Mouse (Mus musculus): Measurements from ENCODE around the gene Mvb12a. TPM values are rescaled to one million over a fixed set of nuclear protein-coding genes. Genes with fewer than 3 reads are reported as not detected.
A peak's percentile ranks its signal among the peaks of the same experiment; 100 is the strongest.

Gene Mvb12a
- polyA plus RNA-seq, 1 experiment: 81.2 TPM

DNA sequence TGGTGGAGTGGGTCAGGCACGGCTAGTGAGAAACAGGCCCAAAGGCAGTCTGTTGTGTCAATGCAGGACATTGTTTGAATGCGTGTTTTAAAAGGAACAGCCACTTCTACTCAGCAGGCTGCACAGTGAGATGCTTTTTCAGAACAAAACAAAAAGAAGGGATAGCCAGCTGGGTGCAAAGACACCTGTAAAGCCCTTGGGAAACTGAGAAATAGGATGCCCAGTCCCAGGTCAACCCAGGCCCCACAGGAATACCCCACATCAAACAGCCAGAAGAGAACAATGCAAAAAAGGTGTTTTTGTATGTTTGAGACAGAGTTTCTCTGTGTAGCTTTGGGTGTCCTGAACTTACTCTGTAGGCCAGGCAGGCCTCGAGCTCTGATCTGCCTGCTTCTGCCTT, 46.0 kb downstream of the Mvb12a start:
- no peak for DNase-seq (ENCODE audit: extremely low spot score in 1 of 2, low spot score in 1 of 2)

DNA sequence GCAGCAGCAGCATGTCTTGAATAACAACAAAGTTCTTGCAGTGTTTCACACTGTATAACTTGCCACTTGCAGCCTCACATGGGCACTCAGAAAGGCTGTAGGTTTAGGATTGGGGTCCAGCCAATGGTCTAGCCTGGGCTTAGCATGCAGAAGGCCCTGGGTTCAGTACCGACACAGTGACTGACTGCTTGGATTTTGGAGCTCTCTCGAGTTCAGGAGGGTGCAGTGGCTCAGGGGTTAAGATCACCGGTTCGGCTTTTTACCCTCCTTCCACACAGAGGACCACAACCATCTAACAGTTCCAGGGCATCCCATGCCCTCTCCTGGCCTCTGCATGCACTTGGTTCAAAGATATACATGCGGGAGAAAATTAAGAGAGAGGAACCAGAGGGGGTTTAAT, 48.3 kb downstream of the Mvb12a start:
- DNase-seq (ENCODE audit: extremely low spot score in 1 of 2, low spot score in 1 of 2): no peak

DNA sequence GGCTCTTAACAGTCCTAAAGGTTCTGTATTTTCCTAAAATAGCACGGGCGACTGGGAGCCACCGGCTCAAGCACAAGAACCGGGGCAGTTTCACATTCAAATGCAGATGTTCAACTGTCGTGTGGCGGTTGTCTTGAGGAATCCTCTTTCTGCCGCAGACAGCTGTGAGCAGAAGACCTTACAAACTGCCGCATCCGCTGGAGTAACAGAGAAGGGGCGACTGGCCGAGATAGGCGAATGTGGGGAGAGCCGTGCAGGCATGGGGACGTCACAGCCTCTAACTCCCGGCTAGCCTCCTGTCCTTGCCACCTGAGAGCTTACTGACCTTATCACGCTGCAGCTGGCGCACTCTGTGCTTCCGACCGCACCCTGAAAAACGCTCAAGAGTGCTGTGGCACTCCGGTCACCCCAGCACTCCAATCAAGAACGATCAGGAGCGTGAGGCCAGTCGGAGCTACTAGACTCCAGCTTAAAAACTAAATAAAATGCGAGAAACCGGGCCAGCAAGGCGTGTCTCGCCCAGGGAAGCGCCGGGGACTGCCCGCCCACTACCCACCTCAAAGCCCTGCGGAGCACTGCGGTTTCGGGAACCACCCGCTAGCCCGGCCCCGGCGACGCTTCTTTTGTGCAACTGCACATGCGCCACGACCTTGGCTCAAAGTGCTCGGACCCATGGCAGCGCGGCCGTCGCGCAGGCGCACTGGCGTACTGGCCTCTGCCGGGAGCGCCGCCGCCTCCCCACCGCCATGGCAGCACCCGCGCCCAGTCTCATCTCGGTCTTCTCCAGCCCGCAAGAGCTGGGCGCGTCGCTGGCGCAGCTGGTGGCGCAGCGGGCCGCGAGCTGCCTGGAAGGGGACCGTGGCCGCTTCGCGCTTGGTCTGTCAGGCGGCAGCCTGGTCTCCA, 49.0 kb downstream of the Mvb12a start, which contains the start of gene Pgls:
Gene Pgls, plus strand, starts transcription at position 706 of the 903 bp plus-strand sequence.
- peak; percentile 90 to 97 for DNase-seq (ENCODE audit: extremely low spot score in 1 of 2, low spot score in 1 of 2)

DNA sequence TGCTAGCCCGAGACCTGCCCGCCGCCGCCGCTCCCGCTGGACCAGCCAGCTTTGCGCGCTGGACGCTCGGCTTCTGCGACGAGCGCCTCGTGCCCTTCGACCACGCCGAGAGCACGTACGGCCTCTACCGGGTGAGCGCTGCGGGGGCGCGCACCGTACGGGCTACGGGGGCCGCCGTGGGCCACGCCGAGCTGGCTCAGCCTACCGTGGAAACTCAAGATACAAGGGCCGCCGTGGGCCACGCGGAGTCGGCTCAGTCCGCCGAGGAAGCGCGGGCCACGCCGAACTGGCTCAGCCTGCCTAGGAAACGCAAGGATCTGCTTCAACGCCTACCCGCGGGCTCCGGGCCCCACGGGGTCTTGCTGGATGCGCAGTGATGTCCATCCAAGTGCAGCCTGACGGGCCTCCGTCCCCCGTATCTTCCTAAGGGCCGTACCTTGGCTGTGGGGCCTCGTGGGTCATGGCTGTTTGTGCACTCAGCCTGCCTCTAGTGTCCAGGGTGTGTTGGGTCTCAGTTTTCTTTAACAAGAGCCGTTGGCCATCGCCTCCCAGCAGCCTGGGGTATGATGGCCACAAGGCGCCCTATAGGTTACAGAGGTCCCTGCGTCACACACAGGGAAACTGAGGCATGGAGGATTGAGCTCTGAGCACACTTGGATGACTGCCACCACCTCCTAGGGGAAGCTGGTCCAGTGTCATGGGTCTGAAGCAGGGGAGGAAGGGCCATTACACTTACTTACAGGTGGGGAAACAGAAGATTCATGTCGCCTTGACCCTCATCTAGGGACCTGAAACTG, 49.9 kb downstream of the Mvb12a start:
- DNase-seq (ENCODE audit: extremely low spot score in 1 of 2, low spot score in 1 of 2): peak; percentile 81 to 91

DNA sequence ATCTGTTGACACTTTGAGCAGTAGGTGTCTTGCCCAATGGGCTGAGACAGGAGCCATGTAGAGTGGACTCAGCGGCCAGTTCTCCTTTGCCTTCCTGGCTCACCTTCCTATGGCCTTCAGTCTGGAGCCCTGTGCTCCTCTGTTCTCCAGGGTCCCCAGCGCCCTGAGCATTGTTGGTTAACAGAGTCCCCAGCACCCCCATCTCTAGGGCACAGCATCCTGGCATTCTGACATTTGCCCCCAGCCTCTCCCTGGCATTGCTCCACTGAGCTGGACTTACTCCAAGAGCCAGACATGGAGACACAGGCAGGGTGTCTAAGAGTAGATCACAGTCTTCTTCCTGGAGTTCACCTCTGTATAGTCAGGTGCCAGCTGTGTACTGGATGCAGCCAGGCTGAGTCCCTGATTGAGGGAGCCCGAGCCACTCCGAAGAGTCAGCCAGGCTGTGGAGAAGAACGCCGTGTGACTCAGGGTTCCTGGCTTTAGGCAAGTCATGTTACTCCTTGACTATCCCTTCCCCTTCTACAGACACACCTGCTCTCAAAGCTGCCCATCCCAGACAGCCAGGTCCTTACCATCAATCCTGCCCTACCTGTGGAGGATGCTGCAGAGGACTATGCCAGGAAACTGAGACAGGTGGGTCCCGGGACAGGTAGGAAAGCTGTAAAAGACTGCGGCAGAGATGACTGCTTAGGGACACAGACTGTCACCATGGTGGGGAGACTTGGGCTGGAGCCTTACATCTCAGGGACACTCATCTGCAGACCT, 51.0 kb downstream of the Mvb12a start:
- no peak for DNase-seq (ENCODE audit: extremely low spot score in 1 of 2, low spot score in 1 of 2)

DNA sequence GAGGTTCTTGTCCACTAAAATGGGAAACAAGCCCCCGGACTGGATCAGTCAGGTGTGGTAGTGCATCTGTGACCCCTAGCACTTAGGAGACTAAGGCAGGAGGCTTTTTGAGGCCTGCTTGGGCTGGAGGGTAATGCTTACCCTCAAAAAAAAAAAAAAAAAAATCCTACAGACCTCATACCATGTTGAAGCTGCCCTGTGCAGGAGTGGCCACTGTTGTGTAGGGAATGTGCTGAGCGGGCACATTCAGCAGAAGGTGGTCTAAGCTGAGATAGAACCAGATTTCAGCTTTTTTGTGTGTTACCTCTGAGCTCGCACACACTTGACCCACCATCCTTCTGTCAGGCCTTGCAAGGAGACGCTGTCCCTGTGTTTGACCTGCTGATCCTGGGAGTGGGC, 51.6 kb downstream of the Mvb12a start:
- no peak for DNase-seq (ENCODE audit: extremely low spot score in 1 of 2, low spot score in 1 of 2)

DNA sequence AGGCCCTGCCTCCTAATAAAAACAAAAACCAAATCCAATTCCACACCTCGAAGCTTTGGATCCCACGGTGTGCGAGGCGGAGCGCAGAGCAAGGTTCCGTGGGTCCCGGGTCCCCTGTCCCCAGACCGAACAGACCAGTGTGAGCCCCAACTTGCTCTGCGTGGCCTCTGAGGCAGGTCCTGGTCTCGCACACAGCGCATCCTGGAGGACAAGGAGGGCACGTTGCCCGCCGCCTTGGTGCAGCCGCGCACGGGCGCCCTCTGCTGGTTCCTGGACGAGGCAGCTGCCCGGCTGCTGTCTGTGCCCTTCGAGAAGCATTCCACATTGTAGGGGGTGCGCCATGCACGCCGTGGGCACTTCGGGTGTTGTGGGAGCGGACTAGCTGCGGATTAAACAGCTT, 53.1 kb downstream of the Mvb12a start:
- peak; percentile 75 to 94 for DNase-seq (ENCODE audit: extremely low spot score in 1 of 2, low spot score in 1 of 2)

DNA sequence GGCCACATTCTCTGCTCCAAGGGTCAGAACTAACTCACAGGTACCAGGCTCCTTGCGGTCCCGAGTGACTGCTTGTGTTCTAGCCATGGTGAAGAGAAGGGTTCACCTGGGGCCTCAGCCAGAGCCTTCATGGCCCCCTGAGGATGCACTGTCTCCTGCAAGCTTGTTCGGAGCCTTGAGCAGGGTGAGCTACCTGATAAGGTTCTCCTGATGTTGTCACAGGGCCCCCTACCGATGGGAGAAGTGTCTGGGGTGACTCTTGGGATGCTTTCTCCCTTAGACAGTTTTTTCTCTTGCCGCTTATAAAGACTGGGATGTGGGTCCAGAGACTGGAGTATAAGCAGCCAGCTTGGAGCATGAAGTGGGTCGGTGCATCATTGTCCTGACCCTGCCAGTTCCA, 53.7 kb downstream of the Mvb12a start:
- DNase-seq (ENCODE audit: extremely low spot score in 1 of 2, low spot score in 1 of 2): no peak

DNA sequence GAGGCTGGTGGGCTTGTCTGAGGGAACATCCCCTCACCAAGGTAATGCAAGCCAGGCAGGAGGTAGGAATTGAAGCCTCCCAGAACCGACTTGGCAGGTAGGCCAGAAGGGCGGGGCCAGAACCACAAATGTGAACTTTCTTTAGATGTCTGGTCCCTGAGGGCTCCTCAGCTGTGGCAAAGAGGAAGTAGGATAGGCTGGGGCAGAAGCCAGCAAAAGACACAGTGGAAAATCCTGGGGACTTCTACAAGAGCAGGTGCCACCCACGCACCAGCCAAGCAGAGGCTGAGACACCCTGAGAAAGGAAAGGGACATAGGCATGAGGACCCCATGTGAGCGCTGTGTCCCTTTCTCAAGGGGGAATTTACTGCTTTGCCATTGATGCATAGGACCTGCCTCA, 54.1 kb downstream of the Mvb12a start:
- DNase-seq (ENCODE audit: extremely low spot score in 1 of 2, low spot score in 1 of 2): no peak

DNA sequence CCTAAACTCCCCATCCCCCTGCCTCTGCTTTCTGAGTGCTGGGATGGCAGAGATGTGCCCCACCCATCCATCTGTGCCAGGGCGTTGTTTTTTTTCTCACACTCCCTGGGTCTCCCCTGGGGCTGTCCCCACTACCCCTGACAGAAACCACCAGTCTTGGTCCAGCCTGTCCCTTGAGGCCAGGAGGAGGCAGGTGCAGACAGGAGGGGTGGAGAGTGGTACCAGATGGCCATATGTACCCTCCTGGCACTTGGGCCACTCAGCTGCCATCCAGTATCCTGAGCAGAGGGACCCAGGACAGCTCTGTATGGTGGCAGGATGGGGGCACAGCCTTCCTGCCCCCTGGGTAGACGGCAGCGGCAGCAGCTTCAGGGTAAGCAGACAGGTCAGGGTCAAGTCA, 54.7 kb downstream of the Mvb12a start, which contains the start of gene Fam129c:
Gene Fam129c, plus strand, starts transcription at position 198 of the 400 bp plus-strand sequence.
- DNase-seq (ENCODE audit: extremely low spot score in 1 of 2, low spot score in 1 of 2): no peak

Other genes with a start within 250 kb of the Mvb12a start
- 174 and 195 TPM in 2 replicates for gene Use1, start 176.1 kb upstream of the Mvb12a start, polyA plus RNA-seq (2012; rRNA removed)
- gene Ocel1, start 171.6 kb upstream of the Mvb12a start, polyA plus RNA-seq (2012; rRNA removed): 11.4 and 12.9 TPM in 2 replicates
- 42.5 and 42.8 TPM in 2 replicates for gene Nr2f6, start 161.0 kb upstream of the Mvb12a start, polyA plus RNA-seq (2012; rRNA removed)
- 8.9 and 11.8 TPM in 2 replicates for gene Ushbp1, start 147.1 kb upstream of the Mvb12a start, polyA plus RNA-seq (2012; rRNA removed)
- gene Babam1, start 146.1 kb upstream of the Mvb12a start, polyA plus RNA-seq (2012; rRNA removed): 131 and 140 TPM in 2 replicates
- 0.56 and 1.2 TPM in 2 replicates for gene Ankle1, start 136.9 kb upstream of the Mvb12a start, polyA plus RNA-seq (2012; rRNA removed)
- gene Abhd8, start 79.3 kb upstream of the Mvb12a start, polyA plus RNA-seq (2012; rRNA removed): 380 and 404 TPM in 2 replicates
- gene Mrpl34, start 78.0 kb upstream of the Mvb12a start, polyA plus RNA-seq (2012; rRNA removed): 45.0 and 57.4 TPM in 2 replicates
- gene Dda1, start 73.7 kb upstream of the Mvb12a start, polyA plus RNA-seq (2012; rRNA removed): 123 and 146 TPM in 2 replicates
- 74.5 and 77.0 TPM in 2 replicates for gene Ano8, start 57.0 kb upstream of the Mvb12a start, polyA plus RNA-seq (2012; rRNA removed)
- gene Gtpbp3, start 54.8 kb upstream of the Mvb12a start, polyA plus RNA-seq (2012; rRNA removed): 32.4 and 34.4 TPM in 2 replicates
- 9.7 and 13.6 TPM in 2 replicates for gene Plvap, start 31.2 kb upstream of the Mvb12a start, polyA plus RNA-seq (2012; rRNA removed)
- gene Ccdc194, start 17.2 kb upstream of the Mvb12a start, polyA plus RNA-seq (2012; rRNA removed): not detected in 2 replicates
- 20.9 and 22.9 TPM in 2 replicates for gene Bst2, start 5.5 kb upstream of the Mvb12a start, polyA plus RNA-seq (2012; rRNA removed)
- 0.13 and 0.14 TPM in 2 replicates for gene Tmem221, start 15.9 kb downstream of the Mvb12a start, polyA plus RNA-seq (2012; rRNA removed)
- 0.06 TPM in 1 of 2 replicates, not detected in the other for gene Nxnl1, start 23.7 kb downstream of the Mvb12a start, polyA plus RNA-seq (2012; rRNA removed)
- gene Slc27a1, start 26.0 kb downstream of the Mvb12a start, polyA plus RNA-seq (2012; rRNA removed): 183 and 191 TPM in 2 replicates
- gene Pgls, start 49.3 kb downstream of the Mvb12a start, polyA plus RNA-seq (2012; rRNA removed): 45.6 and 51.6 TPM in 2 replicates
- 4.3 and 4.5 TPM in 2 replicates for gene Fam129c, start 54.7 kb downstream of the Mvb12a start, polyA plus RNA-seq (2012; rRNA removed)
- gene Colgalt1, start 68.1 kb downstream of the Mvb12a start, polyA plus RNA-seq (2012; rRNA removed): 99.4 and 104 TPM in 2 replicates
- gene Unc13a, start 128.8 kb downstream of the Mvb12a start, polyA plus RNA-seq (2012; rRNA removed): 172 and 176 TPM in 2 replicates
- 5.6 and 5.7 TPM in 2 replicates for gene Jak3, start 133.4 kb downstream of the Mvb12a start, polyA plus RNA-seq (2012; rRNA removed)
- gene Insl3, start 146.3 kb downstream of the Mvb12a start, polyA plus RNA-seq (2012; rRNA removed): 1.4 and 1.8 TPM in 2 replicates
- 0.71 and 1.0 TPM in 2 replicates for gene B3gnt3, start 158.9 kb downstream of the Mvb12a start, polyA plus RNA-seq (2012; rRNA removed)
- 201 and 208 TPM in 2 replicates for gene Fcho1, start 182.8 kb downstream of the Mvb12a start, polyA plus RNA-seq (2012; rRNA removed)